Mouse (Mus musculus) T-cell, adult 2 months (primary cell): ENCODE measurements around the gene Gm6377.

Experiments
- DNase-seq: peaks from one replicate; pipeline ENCODE4 v3.0.0; 2022; ENCODE audit warnings: low spot score

Gene Gm6377

GRCm38 (mm10) chrX:109196468-109196867 lies at the start of gene Gm6377:
Gm6377 (plus strand) TSS chrX:109196756.
- DNase-seq = no peak

DNA sequence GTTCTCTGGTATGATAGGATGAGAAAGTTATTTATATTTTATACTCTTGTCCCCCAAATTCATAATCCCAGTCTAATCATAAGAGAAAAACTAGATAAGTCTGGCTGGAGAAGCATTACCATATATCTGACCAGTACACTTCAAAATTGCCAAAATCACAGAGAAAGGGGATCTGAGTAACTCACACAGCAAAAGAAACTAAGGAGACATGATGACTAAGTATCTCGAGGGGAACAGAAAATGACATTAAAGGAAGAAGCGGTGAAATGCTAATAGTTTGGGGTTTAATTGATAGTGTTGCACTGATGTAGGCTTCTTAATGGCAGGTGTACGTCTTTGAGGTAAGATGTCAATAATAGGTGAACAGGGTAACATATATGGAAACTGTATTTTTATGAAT lies 49.4 kb upstream of the Gm6377 start:
- DNase-seq = no peak

GRCm38 (mm10) chrX:109151228-109151627 lies 45.3 kb upstream of the Gm6377 start:
- DNase-seq = no peak

GRCm38 (mm10) chrX:109160326-109160725 lies 36.2 kb upstream of the Gm6377 start:
- no peak for DNase-seq

DNA sequence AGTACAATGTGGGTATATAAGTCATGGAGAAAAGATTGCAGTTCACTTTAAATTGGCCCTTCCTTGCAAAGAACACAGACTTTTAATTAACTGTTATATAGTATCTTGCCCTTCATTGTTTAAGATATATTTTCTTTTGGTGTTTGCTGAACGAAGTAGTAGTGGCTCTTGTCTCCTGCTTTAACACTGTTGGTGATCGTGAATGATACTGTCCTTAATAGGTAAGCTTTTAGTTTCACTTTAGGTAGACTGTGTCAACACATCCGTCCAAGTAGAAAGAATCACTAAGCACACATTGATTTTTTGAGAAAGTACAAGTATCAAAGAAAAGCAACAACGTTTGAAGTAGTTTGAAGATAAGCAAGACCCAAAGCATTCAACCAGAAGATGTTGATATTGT lies 35.7 kb upstream of the Gm6377 start:
- no peak for DNase-seq

- DNase-seq = no peak
Measured at GRCm38 (mm10) chrX:109175038-109175437, 21.5 kb upstream of the Gm6377 start.

- DNase-seq = no peak
Measured at GRCm38 (mm10) chrX:109175470-109175869, 21.1 kb upstream of the Gm6377 start.

DNA sequence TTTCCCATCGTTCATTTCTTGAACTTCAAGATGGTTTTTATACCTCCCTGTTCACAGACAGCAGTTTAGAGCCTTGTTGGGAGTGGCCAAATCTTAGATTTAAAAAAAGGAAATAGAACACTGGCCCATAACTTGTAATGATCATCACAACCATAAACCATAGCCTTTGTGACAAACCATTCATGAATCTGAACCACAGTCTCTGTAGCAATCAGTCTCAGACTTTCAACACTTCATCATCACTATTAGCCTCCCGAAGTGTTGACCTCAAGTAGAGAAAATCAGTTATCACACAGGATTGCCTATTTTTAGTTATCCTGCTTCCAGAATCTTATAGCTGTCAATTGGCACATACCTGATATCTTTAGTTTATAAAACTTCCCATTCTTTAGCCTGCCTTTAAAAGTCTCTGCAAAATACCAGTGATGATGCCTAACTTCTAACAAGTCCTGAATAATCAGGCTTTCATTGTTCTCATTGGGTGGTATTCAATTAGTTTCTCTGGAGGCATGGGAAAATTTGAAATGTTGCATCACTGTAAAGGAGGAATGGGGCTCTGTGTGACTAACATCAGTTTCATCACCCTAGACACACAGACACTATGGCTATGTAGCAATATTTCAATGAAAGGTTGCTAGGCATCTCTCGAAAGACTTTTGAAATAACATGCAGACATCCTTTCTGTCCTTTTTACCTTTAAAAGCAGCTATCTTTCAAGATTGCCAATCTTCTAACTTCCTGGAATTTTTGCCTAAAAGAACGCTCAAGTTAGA lies 11.7 kb upstream of the Gm6377 start:
- no peak for DNase-seq

DNA sequence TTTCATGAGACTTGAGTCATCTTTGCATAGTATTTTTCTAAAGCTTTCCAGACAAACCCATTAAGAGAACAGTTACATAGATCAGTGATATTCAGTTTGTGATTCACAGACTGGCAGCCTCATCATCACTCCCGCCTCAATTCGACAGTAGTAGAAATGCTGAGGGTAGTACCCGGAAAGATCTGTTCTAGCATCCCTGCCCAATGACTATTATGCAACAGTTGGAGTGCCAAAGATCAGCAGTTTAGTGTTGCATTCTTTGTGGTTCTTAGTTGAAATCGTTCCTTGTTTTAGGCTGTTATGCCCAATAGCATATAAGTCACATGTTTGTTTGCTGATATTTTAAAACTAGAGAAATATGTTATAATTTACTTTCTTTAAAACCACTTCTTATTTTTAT lies 6.9 kb upstream of the Gm6377 start:
- no peak for DNase-seq

GRCm38 (mm10) chrX:109190969-109191368 lies 5.6 kb upstream of the Gm6377 start:
- DNase-seq = no peak

DNA sequence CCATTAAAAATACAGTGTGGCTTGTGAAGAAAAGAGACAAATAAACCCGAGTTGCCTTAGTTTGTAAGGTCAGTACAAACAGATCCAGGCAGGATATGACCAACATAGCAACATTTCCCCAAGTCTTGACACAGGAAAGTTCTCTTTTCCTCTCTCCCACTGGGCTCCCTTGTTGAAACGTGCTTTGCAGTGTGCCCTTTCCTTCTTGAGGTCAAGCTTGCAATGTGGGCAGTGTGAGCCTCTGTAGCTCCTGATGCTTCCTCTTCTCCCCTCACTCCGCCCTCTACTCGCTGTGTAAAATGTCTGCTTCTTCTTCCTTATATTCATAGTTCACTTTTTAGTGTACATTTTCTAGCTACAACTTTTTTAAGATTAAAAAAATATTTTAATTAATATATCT lies 5.1 kb upstream of the Gm6377 start:
- no peak for DNase-seq

GRCm38 (mm10) chrX:109207843-109208242 lies 11.3 kb downstream of the Gm6377 start:
- DNase-seq = no peak

GRCm38 (mm10) chrX:109228720-109229119 lies 32.2 kb downstream of the Gm6377 start:
- DNase-seq = no peak

DNA sequence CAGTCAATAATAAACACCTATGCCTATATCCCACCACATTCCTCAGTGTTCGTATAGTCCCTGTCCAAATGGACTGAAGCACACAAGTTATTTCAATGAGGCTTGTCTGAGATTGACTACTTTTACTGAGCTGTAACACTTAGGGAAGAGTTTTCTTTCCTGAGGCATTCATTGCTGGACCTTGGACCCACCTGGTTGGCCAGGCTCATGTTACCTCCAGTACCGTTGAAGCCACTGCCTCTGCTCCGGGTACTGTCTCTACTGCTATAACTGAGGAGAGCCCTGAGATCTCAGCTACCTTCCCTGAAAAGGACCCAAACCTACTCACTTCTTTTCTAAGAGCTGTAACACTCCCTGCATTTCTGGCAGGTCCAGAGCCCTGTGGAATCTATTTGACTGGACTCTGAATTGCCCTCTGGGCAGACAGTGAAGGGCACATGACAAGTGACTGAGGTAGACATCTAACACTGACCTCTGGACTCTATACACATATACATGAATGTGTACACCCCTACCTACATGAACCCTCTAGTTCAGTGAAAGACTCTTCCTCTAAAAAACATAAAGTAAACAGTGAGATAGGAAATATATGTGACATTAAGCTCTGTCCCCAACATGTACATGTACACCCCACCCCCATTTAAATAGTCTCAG lies 39.0 kb downstream of the Gm6377 start:
- no peak for DNase-seq

GRCm38 (mm10) chrX:109238163-109238562 lies 41.6 kb downstream of the Gm6377 start:
- DNase-seq = no peak
